Mouse (Mus musculus) neutrophil, adult 59 days (primary cell): ENCODE data around the gene Syap1. TPM values are rescaled to one million over a fixed set of nuclear protein-coding genes. Genes with fewer than 3 reads are reported as not detected.

Experiments used
- total RNA-seq, 2 experiments: library from RNA; stranded (reverse); gene quantifications; 1 replicate in 1 of 2; 2 replicates in 1 of 2; pipeline ENCODE4 v1.2.4; 2023

Syap1 gene
- 10 to 100 TPM; 29.3 to 34.3 TPM for total RNA-seq

DNA sequence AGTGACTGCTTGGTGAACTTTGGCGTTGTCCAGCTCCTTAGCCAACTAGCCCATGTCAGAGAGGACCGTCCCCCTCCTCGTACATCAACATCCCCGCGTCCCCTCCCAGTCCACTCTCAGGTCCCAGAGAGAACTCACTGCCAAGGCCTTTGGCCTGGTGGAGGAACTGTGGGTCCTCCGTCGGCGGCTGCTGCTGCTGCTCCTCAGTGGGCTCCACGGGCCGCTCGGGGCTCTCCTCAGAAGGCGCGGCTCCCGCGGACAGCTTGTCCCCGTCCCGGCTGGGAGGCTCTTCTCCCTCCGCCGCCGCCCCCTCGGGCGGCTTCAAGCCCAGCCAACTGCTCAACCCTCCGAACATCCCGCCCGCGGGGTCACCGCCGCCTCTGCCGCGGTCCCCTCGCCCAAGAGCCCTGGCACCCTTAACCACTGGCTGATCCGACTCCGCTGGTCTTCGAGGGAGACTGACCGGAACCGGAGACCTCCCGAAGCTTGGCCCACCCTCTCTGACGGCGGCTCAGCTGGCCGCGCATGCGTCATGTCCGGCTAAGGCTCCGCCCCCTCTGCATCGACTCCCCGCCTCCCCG lies at the start of gene Syap1:
TSS of gene Syap1 (minus strand) at position 517 of the 581 bp plus-strand sequence.

DNA sequence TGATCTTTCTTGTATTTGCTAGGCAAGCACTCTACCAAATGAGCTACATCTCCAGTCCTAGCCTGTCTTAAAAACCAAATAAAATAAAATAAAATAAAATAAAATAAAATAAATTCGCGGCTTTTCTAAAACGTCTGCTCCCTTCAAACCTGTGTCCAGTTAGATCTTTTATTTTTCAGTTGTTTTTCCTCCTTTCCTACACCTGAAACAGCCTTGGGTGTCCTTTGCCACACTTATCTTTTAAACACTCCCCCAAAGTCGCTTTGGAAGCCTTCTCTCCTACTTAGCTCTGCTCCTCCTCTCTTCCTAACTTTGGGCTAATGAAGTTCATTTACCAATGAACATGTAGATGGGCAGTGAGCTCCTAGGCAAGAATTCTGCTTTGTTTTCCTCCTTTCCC lies 12.7 kb upstream of the Syap1 start, which contains the start of gene Ctps2:
TSS of gene Ctps2 (plus strand) at position 301 of the 400 bp plus-strand sequence.

GRCm38 (mm10) chrX:162829203-162829708 lies 59.0 kb downstream of the Syap1 start, which contains the start of gene Txlng:
Gene Txlng, minus strand, starts transcription at chrX:162829454.

Other genes starting within 250 kb of the Syap1 start
- 1 to 10 TPM; 1.3 to 5.5 TPM for gene Reps2, start 244.8 kb downstream of the Syap1 start, total RNA-seq
- 10 to 100 TPM; 52.7 to 62.7 TPM for gene Rbbp7, start 128.0 kb downstream of the Syap1 start, total RNA-seq
- gene Txlng, start 59.0 kb downstream of the Syap1 start, total RNA-seq: 1 to 10 TPM; 7.3 to 8.9 TPM
- 100 to 1,000 TPM in 1 of 2 experiments, 10 to 100 TPM in 1; 79.4 to 112 TPM for gene Ctps2, start 12.8 kb upstream of the Syap1 start, total RNA-seq
- not detected for gene S100g, start 76.2 kb upstream of the Syap1 start, total RNA-seq